Mouse (Mus musculus): Measurements from ENCODE around the gene Ighmbp2.

DNA sequence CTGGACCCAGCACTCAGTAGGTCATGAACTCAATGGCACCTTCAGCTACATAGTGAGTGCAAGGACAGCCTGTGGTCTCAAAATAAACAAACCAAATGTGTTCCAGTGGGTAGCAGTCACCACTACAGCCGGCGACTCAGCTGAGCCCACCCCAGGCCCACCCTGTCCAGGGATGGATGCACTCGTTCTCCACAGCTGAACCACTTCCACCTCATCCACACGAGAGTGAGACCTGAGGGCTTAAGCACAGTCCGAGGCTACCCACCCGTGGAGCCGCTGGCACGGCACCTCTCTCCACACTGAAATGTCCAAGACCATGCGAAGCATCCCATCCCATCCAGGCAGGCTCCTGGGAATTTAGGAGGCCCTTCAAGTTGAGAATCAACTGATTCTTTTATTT lies 13.5 kb downstream of the Ighmbp2 start:
- TF ChIP-seq CTCF (IDR thresholded peaks at IDR 0.05; ENCODE audit: extremely low read depth, insufficient read depth, low read length): no peak
- TF ChIP-seq POLR2A (IDR thresholded peaks at IDR 0.05; ENCODE audit: extremely low read depth, insufficient read depth, low read length): no peak
